Mouse (Mus musculus) embryonic facial prominence, embryonic 10.5 days (tissue): ENCODE data around the gene Gpc6. TPM values are rescaled to one million over a fixed set of nuclear protein-coding genes. Genes with fewer than 3 reads are reported as not detected.

Experiments
- DNase-seq: peaks from one replicate; pipeline ENCODE4 v3.0.0-alpha.2; 2017; ENCODE audit warnings: low spot score
- H3K27ac ChIP-seq: fragments of 300-500 bp; sonication (generic); replicated peaks from 2 replicates; pipeline ENCODE4 v1.5.1; 2016; ENCODE audit warnings: mild to moderate bottlenecking
- H3K27me3 ChIP-seq: fragments of 300-500 bp; sonication (generic); replicated peaks from 2 replicates; pipeline ENCODE4 v1.6.1; 2016; ENCODE audit warnings: low read depth, mild to moderate bottlenecking; ENCODE audit not compliant: poor library complexity, severe bottlenecking
- H3K36me3 ChIP-seq: fragments of 300-500 bp; sonication (generic); replicated peaks from 2 replicates; pipeline ENCODE4 v1.6.1; 2016; ENCODE audit warnings: mild to moderate bottlenecking, moderate library complexity
- H3K4me1 ChIP-seq: fragments of 300-500 bp; sonication (generic); 2 replicates; pipeline ENCODE4 v1.6.1; 2016
- H3K4me3 ChIP-seq: fragments of 300-500 bp; sonication (generic); 2 replicates; pipeline ENCODE4 v1.5.1; 2016; ENCODE audit warnings: mild to moderate bottlenecking, moderate library complexity
- H3K9me3 ChIP-seq: fragments of 300-500 bp; sonication (generic); 2 replicates; pipeline ENCODE4 v1.6.1; 2016; ENCODE audit warnings: mild to moderate bottlenecking
- WGBS: fragments of 180-500 bp; shearing (Covaris S2); methylation state at CpG from one replicate; pipeline ENCODE4 v1.1.7; 2016; 5-methylcytosine and 5-hydroxymethylcytosine counted together
- polyA plus RNA-seq: library from polyadenylated mRNA; unstranded; fragments of >200 nt; fragmentation: Nextera tagmentation; extraction: Ambion mirVana; gene quantifications from 2 replicates; pipeline ENCODE4 v1.2.1, GENCODE M21; 2016

The Gpc6 gene
- polyA plus RNA-seq, 1 experiment from 2014 or later = 41.4 TPM

- H3K4me3 ChIP-seq = no peak overlapping the region
- H3K27ac ChIP-seq = no peak overlapping the region
- 0 out of 2 replicates have a peak, but pooled peaks cover 4% of the 10 kb centered on the region for H3K4me1 ChIP-seq
- DNase-seq = no peak
- H3K36me3 ChIP-seq = no peaks in the 10 kb centered on the region
- H3K9me3 ChIP-seq = no peaks in the 10 kb centered on the region
- H3K27me3 ChIP-seq = no peaks in the 10 kb centered on the region
- 90% methylated on average over 3 of the region's 3 CpGs for WGBS
Observed at GRCm38 (mm10) chr14:116974708-116975107, 49.6 kb downstream of the Gpc6 start.

GRCm38 (mm10) chr14:116975224-116975623, 50.1 kb downstream of the Gpc6 start:
- whole genome bisulfite sequencing = 89% methylated on average over 4 of the region's 4 CpGs
- H3K4me3 ChIP-seq = no peak overlapping the region
- no peaks in the 10 kb centered on the region for H3K36me3 ChIP-seq
- DNase-seq = no peak
- H3K9me3 ChIP-seq = no peaks in the 10 kb centered on the region
- H3K27me3 ChIP-seq = no peaks in the 10 kb centered on the region
- 0 out of 2 replicates have a peak, but pooled peaks cover 4% of the 10 kb centered on the region for H3K4me1 ChIP-seq
- no peak overlapping the region for H3K27ac ChIP-seq

GRCm38 (mm10) chr14:116977259-116977658, 52.1 kb downstream of the Gpc6 start:
- no peak overlapping the region for H3K4me3 ChIP-seq
- H3K27me3 ChIP-seq = no peaks in the 10 kb centered on the region
- H3K4me1 ChIP-seq = no peaks in the 10 kb centered on the region
- WGBS = 87% methylated on average over 2 of the region's 2 CpGs
- H3K27ac ChIP-seq = no peak overlapping the region
- DNase-seq = no peak
- H3K9me3 ChIP-seq = no peaks in the 10 kb centered on the region
- no peaks in the 10 kb centered on the region for H3K36me3 ChIP-seq

GRCm38 (mm10) chr14:116979714-116980382, 54.7 kb downstream of the Gpc6 start:
- DNase-seq = no peak
- Histone ChIP-seq H3K36me3 (no peaks in the 10 kb centered on the region), H3K4me1 (no peaks in the 10 kb centered on the region), H3K9me3 (no peaks in the 10 kb centered on the region), H3K4me3 (no peak overlapping the region), H3K27me3 (no peaks in the 10 kb centered on the region), H3K27ac (no peak overlapping the region)
- 95% methylated on average over 10 of the region's 10 CpGs for WGBS

GRCm38 (mm10) chr14:116981711-116982110, 56.6 kb downstream of the Gpc6 start:
- DNase-seq = no peak
- Histone ChIP-seq H3K4me1 (no peaks in the 10 kb centered on the region), H3K4me3 (no peak overlapping the region), H3K9me3 (no peaks in the 10 kb centered on the region), H3K27me3 (no peaks in the 10 kb centered on the region), H3K36me3 (no peaks in the 10 kb centered on the region), H3K27ac (no peak overlapping the region)
- 89% methylated on average over 4 of the region's 4 CpGs for WGBS

GRCm38 (mm10) chr14:116987341-116987740, 62.2 kb downstream of the Gpc6 start:
- DNase-seq = no peak
- WGBS = 77% methylated on average over 3 of the region's 3 CpGs
- H3K27ac ChIP-seq = no peak overlapping the region
- no peaks in the 10 kb centered on the region for H3K27me3 ChIP-seq
- H3K9me3 ChIP-seq = peaks cover 6% of the 10 kb centered on the region; the same call in 1 of the 2 replicates
- no peak overlapping the region for H3K4me3 ChIP-seq
- peaks cover 27% of the 10 kb centered on the region for H3K36me3 ChIP-seq
- H3K4me1 ChIP-seq = no peaks in the 10 kb centered on the region

- 0 out of 2 replicates have a peak, but pooled peaks cover 6% of the 10 kb centered on the region for H3K36me3 ChIP-seq
- whole genome bisulfite sequencing = 90% methylated on average over 1 of the region's 1 CpGs
- no peak overlapping the region for H3K27ac ChIP-seq
Observed at GRCm38 (mm10) chr14:117000376-117000775, 75.3 kb downstream of the Gpc6 start.

GRCm38 (mm10) chr14:117002313-117002712, 77.2 kb downstream of the Gpc6 start:
- Histone ChIP-seq H3K27ac (no peak overlapping the region), H3K9me3 (no peaks in the 10 kb centered on the region), H3K4me1 (no peaks in the 10 kb centered on the region), H3K4me3 (no peak overlapping the region), H3K36me3 (0 out of 2 replicates have a peak, but pooled peaks cover 7% of the 10 kb centered on the region), H3K27me3 (no peaks in the 10 kb centered on the region)
- WGBS = 85% methylated on average over 8 of the region's 8 CpGs
- DNase-seq = no peak

More at GRCm38 (mm10) chr14:117000376-117000775, 75.3 kb downstream of the Gpc6 start:
- H3K27me3 ChIP-seq = no peaks in the 10 kb centered on the region
- H3K9me3 ChIP-seq = no peaks in the 10 kb centered on the region
- no peak overlapping the region for H3K4me3 ChIP-seq
- H3K4me1 ChIP-seq = no peaks in the 10 kb centered on the region
- no peak for DNase-seq

- Histone ChIP-seq H3K9me3 (0 out of 2 replicates have a peak, but pooled peaks cover 4% of the 10 kb centered on the region), H3K27me3 (no peaks in the 10 kb centered on the region), H3K4me3 (no peak overlapping the region), H3K36me3 (peaks cover 6% of the 10 kb centered on the region; the same call in 1 of the 2 replicates), H3K27ac (no peak overlapping the region), H3K4me1 (peaks cover 8% of the 10 kb centered on the region)
- no peak for DNase-seq
- WGBS = 82% methylated on average over 3 of the region's 3 CpGs
Observed at GRCm38 (mm10) chr14:117008781-117009180, 83.7 kb downstream of the Gpc6 start.

- H3K4me1 ChIP-seq = peaks cover 44% of the 10 kb centered on the region
- H3K27ac ChIP-seq = no peak overlapping the region
Observed at GRCm38 (mm10) chr14:117012969-117013368, 87.9 kb downstream of the Gpc6 start.

GRCm38 (mm10) chr14:117013554-117014117, 88.5 kb downstream of the Gpc6 start:
- Histone ChIP-seq H3K36me3 (no peaks in the 10 kb centered on the region; the same call in 1 of the 2 replicates), H3K4me3 (no peak overlapping the region), H3K27me3 (no peaks in the 10 kb centered on the region), H3K4me1 (peaks cover 51% of the 10 kb centered on the region), H3K9me3 (no peaks in the 10 kb centered on the region), H3K27ac (no peak overlapping the region)
- DNase-seq = no peak
- 58% methylated on average over 3 of the region's 3 CpGs for WGBS

More at GRCm38 (mm10) chr14:117012969-117013368, 87.9 kb downstream of the Gpc6 start:
- WGBS = 88% methylated on average over 1 of the region's 1 CpGs
- no peak overlapping the region for H3K4me3 ChIP-seq
- DNase-seq = no peak
- H3K36me3 ChIP-seq = no peaks in the 10 kb centered on the region; the same call in 1 of the 2 replicates
- no peaks in the 10 kb centered on the region for H3K27me3 ChIP-seq
- H3K9me3 ChIP-seq = no peaks in the 10 kb centered on the region

GRCm38 (mm10) chr14:117015333-117015922, 90.3 kb downstream of the Gpc6 start:
- H3K27me3 ChIP-seq = no peaks in the 10 kb centered on the region
- H3K4me3 ChIP-seq = no peak overlapping the region
- H3K9me3 ChIP-seq = no peaks in the 10 kb centered on the region
- H3K4me1 ChIP-seq = peaks cover 58% of the 10 kb centered on the region
- no peak for DNase-seq
- no peak overlapping the region; the same call in 1 of the 2 replicates for H3K27ac ChIP-seq
- 31% methylated on average over 4 of the region's 4 CpGs for WGBS
- no peaks in the 10 kb centered on the region; the same call in 1 of the 2 replicates for H3K36me3 ChIP-seq
